Mouse (Mus musculus) embryonic fibroblast, embryonic 13.5 days (primary cell): ENCODE measurements around the gene Tmem229b.

Experiments
- CTCF ChIP-seq: IDR thresholded peaks from 2 replicates; pipeline ENCODE4 v1.5.1; 2011; ENCODE audit warnings: mild to moderate bottlenecking, control low read depth, low read length, moderate library complexity, borderline replicate concordance; ENCODE audit not compliant: insufficient read depth
- POLR2A ChIP-seq: IDR thresholded peaks from 2 replicates; pipeline ENCODE4 v1.6.1; 2011; ENCODE audit warnings: low read depth, mild to moderate bottlenecking, control low read depth, low read length, moderate library complexity

GRCm38 (mm10) chr12:79046171-79046570 lies 38.7 kb upstream of the Tmem229b start:
- TF ChIP-seq CTCF (no peak), POLR2A (no peak)
